Mouse (Mus musculus): ENCODE results near the gene Jup. TPM values are rescaled to one million over a fixed set of nuclear protein-coding genes. Genes with fewer than 3 reads are reported as not detected.
A peak's percentile ranks its signal among the peaks of the same experiment; 100 is the strongest.
"Not testable (repeated sequence)": the region's sequence is repeated elsewhere in the genome, so short reads cannot be mapped to it uniquely, and the experiment has no call there.

Jup gene
- polyA plus RNA-seq, 1 experiment from 2014 or later: 231 TPM

DNA sequence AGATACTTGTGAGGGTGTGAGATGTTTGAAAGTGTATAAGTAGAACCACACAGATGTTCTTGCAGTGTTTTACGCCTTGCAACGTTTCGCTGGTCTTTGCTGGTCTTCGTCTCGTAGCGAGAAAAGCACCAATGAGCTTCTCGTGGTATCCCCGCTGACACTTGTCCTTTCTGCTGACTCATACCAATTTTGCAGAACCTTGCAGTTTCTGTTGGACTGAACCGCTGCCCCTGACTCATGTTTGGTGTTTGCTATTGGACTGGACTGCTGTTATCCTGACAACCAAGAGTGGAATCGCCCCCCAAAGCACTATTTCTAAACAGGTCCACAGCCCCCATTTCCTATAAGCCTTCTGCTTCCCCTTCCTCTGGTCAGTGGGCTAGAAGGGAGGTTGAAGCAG is 53.3 kb downstream of the Jup start:
- Histone ChIP-seq H3K4me1 (ENCODE audit: insufficient read depth, low read depth, low read length) (no peaks in the 10 kb centered on the region), H3K36me3 (ENCODE audit: insufficient read depth, low read length) (no peaks in the 10 kb centered on the region), H3K4me2 (replicated peaks; ENCODE audit: low read depth, low read length) (no peak overlapping the region), H3K27ac (ENCODE audit: low read length) (no peak overlapping the region), H3K9me3 (ENCODE audit: low read length) (no peaks in the 10 kb centered on the region), H3K9ac (replicated peaks; ENCODE audit: low read depth) (no peak overlapping the region), H3K4me3 (ENCODE audit: low read depth, low read length) (no peak overlapping the region), H3K27me3 (replicated peaks; ENCODE audit: insufficient read depth, low read length) (no peaks in the 10 kb centered on the region)
- no peak for TF ChIP-seq CTCF (IDR thresholded peaks at IDR 0.05)
- no peak for TF ChIP-seq EP300 (IDR thresholded peaks at IDR 0.05)
- 83% methylated on average over 10 of the region's 10 CpGs for WGBS
- DNase-seq (ENCODE audit: low spot score) (no peak), ATAC-seq (no peak)

DNA sequence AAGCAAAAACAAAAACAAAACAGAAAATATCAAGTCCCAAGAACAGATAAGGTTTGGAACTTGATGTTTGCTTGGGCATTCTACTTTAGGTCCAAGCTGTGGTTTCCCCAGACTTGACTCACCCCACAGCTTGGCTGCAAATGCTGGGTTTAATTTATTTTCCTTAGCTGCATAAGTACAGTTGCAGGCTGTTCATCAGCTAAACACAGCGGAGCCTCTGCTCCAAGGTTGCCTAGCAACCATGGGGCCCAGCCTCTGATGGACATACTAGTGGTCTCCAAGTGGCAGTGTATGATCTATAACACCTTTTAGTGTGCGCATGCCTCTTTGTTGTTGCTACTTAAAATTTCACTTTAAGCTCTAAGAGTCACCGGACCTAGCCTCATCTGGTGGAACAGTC is 61.8 kb downstream of the Jup start:
- H3K4me3 ChIP-seq (ENCODE audit: low read depth, low read length): no peak overlapping the region
- TF ChIP-seq CTCF (IDR thresholded peaks at IDR 0.05) (no peak), EP300 (IDR thresholded peaks at IDR 0.05) (no peak)
- DNase-seq (ENCODE audit: low spot score) (no peak), ATAC-seq (no peak)
- H3K9me3 ChIP-seq (ENCODE audit: low read length): no peaks in the 10 kb centered on the region
- no peaks in the 10 kb centered on the region for H3K36me3 ChIP-seq (ENCODE audit: insufficient read depth, low read length)
- H3K27ac ChIP-seq (ENCODE audit: low read length): no peak overlapping the region
- H3K4me2 ChIP-seq (replicated peaks; ENCODE audit: low read depth, low read length): no peak overlapping the region
- H3K9ac ChIP-seq (replicated peaks; ENCODE audit: low read depth): no peak overlapping the region
- 21% methylated on average over 3 of the region's 3 CpGs for WGBS
- no peaks in the 10 kb centered on the region for H3K4me1 ChIP-seq (ENCODE audit: insufficient read depth, low read depth, low read length)
- H3K27me3 ChIP-seq (replicated peaks; ENCODE audit: insufficient read depth, low read length): no peaks in the 10 kb centered on the region

DNA sequence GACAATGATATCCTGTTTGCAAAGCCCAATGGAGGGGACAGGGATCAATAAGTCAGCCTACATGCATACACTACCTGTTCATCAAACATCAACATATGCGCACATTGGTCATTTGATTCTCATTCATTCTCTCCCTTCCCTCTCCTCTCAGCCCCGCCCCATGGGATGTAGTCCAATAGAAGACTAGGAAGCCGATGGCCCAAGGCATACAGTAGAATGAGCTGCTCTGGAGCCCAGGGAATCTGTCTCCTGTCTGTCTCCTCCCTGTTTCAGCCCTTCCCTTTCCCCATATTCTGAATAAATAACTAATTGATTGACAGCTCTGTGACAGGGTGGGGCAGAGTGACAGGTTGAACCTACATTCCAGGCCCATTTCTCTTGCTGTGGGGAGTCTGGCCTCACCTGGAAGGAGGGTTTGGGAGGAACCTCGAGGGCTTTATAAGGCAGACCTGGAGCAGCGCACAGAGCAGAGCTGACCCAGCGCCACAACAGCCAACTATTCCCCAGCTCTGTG is 63.6 kb downstream of the Jup start, which contains the start of gene Gast:
Gene Gast, plus strand, starts transcription at position 464 of the 514 bp plus-strand sequence.
- Histone ChIP-seq H3K9ac (replicated peaks; ENCODE audit: low read depth) (no peak within 1 kb of the TSS), H3K36me3 (ENCODE audit: insufficient read depth, low read length) (no peaks in the 10 kb centered on the region), H3K27ac (ENCODE audit: low read length) (no peak within 1 kb of the TSS), H3K4me2 (replicated peaks; ENCODE audit: low read depth, low read length) (no peak within 1 kb of the TSS), H3K4me1 (ENCODE audit: insufficient read depth, low read depth, low read length) (no peaks in the 10 kb centered on the region), H3K4me3 (ENCODE audit: low read depth, low read length) (no peak within 1 kb of the TSS), H3K9me3 (ENCODE audit: low read length) (no peaks in the 10 kb centered on the region), H3K27me3 (replicated peaks; ENCODE audit: insufficient read depth, low read length) (no peaks in the 10 kb centered on the region)
- no peak for DNase-seq (ENCODE audit: low spot score)
- ATAC-seq: no peak
- TF ChIP-seq EP300 (IDR thresholded peaks at IDR 0.05): no peak
- no peak for TF ChIP-seq CTCF (IDR thresholded peaks at IDR 0.05)
- 68% methylated on average over 6 of the region's 6 CpGs for WGBS

DNA sequence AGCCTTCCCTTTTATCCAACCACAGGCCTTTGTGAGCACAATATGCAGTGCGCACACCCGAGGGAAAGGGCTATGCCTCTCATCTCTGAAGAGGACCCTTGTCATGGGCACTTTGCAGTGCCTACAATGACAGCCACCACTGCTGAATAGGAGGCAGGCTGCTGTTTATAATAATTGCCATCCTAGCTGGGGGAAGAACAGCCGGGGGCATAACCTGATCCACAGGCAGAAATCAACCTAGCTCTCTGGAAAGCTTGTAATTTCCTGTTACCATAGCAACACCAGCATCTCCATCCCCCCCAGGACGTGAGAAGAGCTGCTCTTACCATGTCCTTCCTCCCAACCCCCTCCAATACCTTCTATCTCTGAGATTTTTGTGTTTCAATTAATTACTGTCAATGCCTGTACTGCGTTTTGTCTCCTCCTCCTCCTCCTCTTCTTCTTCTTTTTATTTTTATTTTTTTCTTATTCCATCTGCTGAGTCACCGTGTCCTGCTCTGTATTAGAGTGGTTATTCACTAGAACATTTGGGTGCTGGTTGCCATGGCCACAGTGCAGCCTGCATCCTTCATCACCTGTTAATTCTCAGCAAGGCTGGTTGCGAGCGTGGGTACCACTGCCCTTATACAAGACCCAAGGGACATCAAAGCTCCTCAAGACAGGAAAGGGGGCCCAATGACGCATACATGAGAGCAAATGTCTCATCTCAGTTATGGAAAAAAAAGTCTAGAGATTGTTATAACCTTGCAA is 64.6 kb downstream of the Jup start:
- WGBS: 54% methylated on average over 9 of the region's 9 CpGs

DNA sequence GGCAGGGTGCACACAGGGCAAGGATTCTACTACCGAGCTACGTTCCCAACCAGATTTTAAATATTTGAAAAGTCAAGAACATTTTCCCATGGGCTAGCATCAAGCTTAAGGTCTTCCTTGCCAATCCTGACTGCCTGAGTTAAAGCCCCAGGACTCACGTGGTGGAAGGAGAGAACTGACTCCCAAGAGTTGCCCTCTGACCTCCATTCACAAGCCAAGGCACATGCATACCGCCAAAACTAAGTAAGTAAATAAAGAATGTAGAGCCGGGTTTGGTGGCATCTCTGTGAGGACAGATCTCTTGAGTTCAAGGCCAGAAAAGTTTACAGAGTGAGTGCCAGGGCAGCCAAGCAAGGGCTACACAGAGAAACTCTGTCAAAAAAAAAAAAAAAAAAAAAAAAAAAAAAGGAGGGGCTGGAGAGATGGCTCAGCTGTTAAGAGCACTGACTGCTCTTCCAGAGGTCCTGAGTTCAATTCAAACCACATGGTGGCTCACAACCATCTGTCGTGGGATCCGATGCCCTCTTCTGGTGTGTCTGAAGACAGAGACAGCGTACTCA is 66.7 kb downstream of the Jup start:
- not testable (repeated sequence) for H3K36me3 ChIP-seq (ENCODE audit: insufficient read depth, low read length); H3K9ac ChIP-seq (replicated peaks; ENCODE audit: low read depth); H3K27ac ChIP-seq (ENCODE audit: low read length); H3K4me1 ChIP-seq (ENCODE audit: insufficient read depth, low read depth, low read length); H3K27me3 ChIP-seq (replicated peaks; ENCODE audit: insufficient read depth, low read length); H3K4me2 ChIP-seq (replicated peaks; ENCODE audit: low read depth, low read length); H3K4me3 ChIP-seq (ENCODE audit: low read depth, low read length); DNase-seq (ENCODE audit: low spot score); H3K9me3 ChIP-seq (ENCODE audit: low read length)
- WGBS: 48% methylated on average over 8 of the region's 8 CpGs
- peak; percentile 14; the same call in 1 of the 2 replicates for ATAC-seq

More for the DNA sequence above, 64.6 kb downstream of the Jup start:
- H3K4me3 ChIP-seq (ENCODE audit: low read depth, low read length): no peak overlapping the region
- no peak overlapping the region for H3K27ac ChIP-seq (ENCODE audit: low read length)
- no peak overlapping the region for H3K4me2 ChIP-seq (replicated peaks; ENCODE audit: low read depth, low read length)
- TF ChIP-seq CTCF (IDR thresholded peaks at IDR 0.05): no peak
- no peak for TF ChIP-seq EP300 (IDR thresholded peaks at IDR 0.05)
- no peaks in the 10 kb centered on the region for H3K4me1 ChIP-seq (ENCODE audit: insufficient read depth, low read depth, low read length)
- DNase-seq (ENCODE audit: low spot score): no peak
- no peak for ATAC-seq
- no peaks in the 10 kb centered on the region for H3K27me3 ChIP-seq (replicated peaks; ENCODE audit: insufficient read depth, low read length)
- H3K9ac ChIP-seq (replicated peaks; ENCODE audit: low read depth): no peak overlapping the region
- H3K36me3 ChIP-seq (ENCODE audit: insufficient read depth, low read length): no peaks in the 10 kb centered on the region
- H3K9me3 ChIP-seq (ENCODE audit: low read length): no peaks in the 10 kb centered on the region

DNA sequence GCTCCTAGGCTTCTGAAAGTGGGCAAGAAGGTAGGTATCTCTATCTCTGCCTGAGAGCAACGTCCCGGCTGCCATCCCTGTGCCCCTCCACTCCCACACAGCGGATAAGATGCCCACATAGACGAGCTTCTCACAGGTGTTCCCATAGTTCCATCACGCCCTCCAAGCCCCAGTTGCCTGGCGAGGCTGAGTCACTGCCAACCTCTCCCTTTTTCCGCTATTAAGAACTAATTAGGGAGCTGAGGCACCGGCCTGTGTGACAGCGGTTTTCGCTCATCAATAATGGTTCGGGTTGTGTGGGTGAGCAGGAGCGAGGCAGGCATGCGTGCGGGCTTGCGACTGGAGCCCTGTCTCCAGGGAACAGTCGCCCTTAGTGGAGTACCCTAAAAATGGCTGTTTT is 67.3 kb downstream of the Jup start:
- WGBS: 52% methylated on average over 16 of the region's 16 CpGs
- no peak for TF ChIP-seq EP300 (IDR thresholded peaks at IDR 0.05)
- TF ChIP-seq CTCF (IDR thresholded peaks at IDR 0.05): no peak
- H3K9me3 ChIP-seq (ENCODE audit: low read length): no peaks in the 10 kb centered on the region
- DNase-seq (ENCODE audit: low spot score): no peak
- H3K4me3 ChIP-seq (ENCODE audit: low read depth, low read length): no peak overlapping the region
- ATAC-seq: no peak
- H3K4me2 ChIP-seq (replicated peaks; ENCODE audit: low read depth, low read length): no peak overlapping the region
- H3K4me1 ChIP-seq (ENCODE audit: insufficient read depth, low read depth, low read length): no peaks in the 10 kb centered on the region
- H3K27ac ChIP-seq (ENCODE audit: low read length): no peak overlapping the region
- H3K36me3 ChIP-seq (ENCODE audit: insufficient read depth, low read length): no peaks in the 10 kb centered on the region
- H3K9ac ChIP-seq (replicated peaks; ENCODE audit: low read depth): no peak overlapping the region
- no peaks in the 10 kb centered on the region for H3K27me3 ChIP-seq (replicated peaks; ENCODE audit: insufficient read depth, low read length)
